Mouse (Mus musculus): ENCODE measurements at regions not wholly inside any gene's neighbourhood (a gene's known extent, or its start where the extent isn't known, plus 50 kb on each side); places are given as distances from the start of the nearest gene placed in this dataset.

DNA sequence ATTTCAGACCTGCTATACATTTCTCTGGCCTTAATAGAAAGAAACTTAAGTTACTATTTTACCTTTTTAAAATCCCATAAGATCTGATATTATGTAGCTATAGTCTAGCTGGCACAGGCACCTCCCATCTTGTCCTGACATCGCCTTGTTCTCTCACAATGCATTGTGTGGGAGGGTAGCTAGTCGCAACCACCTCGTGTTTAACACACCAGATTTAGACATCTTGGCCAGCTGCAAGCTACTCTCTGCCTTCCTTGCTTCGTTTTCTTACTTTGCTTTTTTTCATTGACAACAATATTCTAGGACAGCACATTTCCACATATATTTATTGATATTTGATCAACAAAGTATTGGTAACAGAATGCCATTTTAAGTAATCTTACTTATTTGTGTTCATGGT is 314.4 kb upstream of the Sall1 start:
- WGBS (ENCODE audit: insufficient replicate concordance) = 52% methylated on average over 4 of the region's 4 CpGs
- TF ChIP-seq CTCF (IDR thresholded peaks at IDR 0.05; ENCODE audit: low read depth) = no peak
- TF ChIP-seq EP300 (IDR thresholded peaks at IDR 0.05; ENCODE audit: low read depth) = no peak
- no peak overlapping the region for H3K4me3 ChIP-seq (ENCODE audit: insufficient read depth in 1 of 2, low read depth in 2 of 2, low read length in 2 of 2)
- no peaks in the 10 kb centered on the region for H3K27me3 ChIP-seq (ENCODE audit: control insufficient read depth, insufficient read depth, low read length)
- no peak for DNase-seq (ENCODE audit: low read depth in 3 of 3, low spot score in 3 of 3)
- no peak for ATAC-seq (ENCODE audit: insufficient read depth)
- no peaks in the 10 kb centered on the region for H3K36me3 ChIP-seq (replicated peaks; ENCODE audit: control insufficient read depth, insufficient read depth, low read depth)
- H3K4me2 ChIP-seq (ENCODE audit: low read depth) = no peak overlapping the region
- H3K4me1 ChIP-seq (replicated peaks; ENCODE audit: control insufficient read depth in 2 of 2, insufficient read depth in 2 of 2, low read length in 1 of 2) = no peaks in the 10 kb centered on the region
- no peak overlapping the region for H3K9ac ChIP-seq (replicated peaks)
- H3K9me3 ChIP-seq (ENCODE audit: control insufficient read depth, low read length) = no peaks in the 10 kb centered on the region
- H3K27ac ChIP-seq = no peak overlapping the region

DNA sequence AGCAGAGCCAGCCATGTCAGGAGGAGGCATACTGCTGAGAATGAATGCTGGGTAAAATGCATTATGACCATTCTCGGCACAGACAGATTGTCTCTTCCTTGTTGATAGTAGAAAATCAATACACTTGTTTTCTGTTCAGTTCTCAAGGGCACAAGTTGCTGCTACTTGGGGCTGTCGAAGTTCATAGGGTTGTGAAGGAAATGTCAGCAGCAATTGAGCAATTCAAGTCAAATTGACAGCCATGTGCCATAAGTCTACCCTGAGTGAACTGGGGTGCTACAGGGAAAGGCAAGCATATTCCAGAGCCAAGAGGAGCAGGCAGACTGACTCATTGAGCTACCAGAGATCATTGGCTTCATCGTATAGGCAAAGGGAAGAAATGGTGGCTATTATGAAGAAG is 301.6 kb upstream of the Sall1 start:
- Histone ChIP-seq H3K9me3 (ENCODE audit: control insufficient read depth, low read length) (no peaks in the 10 kb centered on the region), H3K4me3 (ENCODE audit: insufficient read depth in 1 of 2, low read depth in 2 of 2, low read length in 2 of 2) (no peak overlapping the region), H3K27ac (no peak overlapping the region), H3K4me1 (replicated peaks; ENCODE audit: control insufficient read depth in 2 of 2, insufficient read depth in 2 of 2, low read length in 1 of 2) (no peaks in the 10 kb centered on the region), H3K4me2 (ENCODE audit: low read depth) (no peak overlapping the region), H3K36me3 (replicated peaks; ENCODE audit: control insufficient read depth, insufficient read depth, low read depth) (no peaks in the 10 kb centered on the region), H3K9ac (replicated peaks) (no peak overlapping the region), H3K27me3 (ENCODE audit: control insufficient read depth, insufficient read depth, low read length) (no peaks in the 10 kb centered on the region)
- whole genome bisulfite sequencing (ENCODE audit: insufficient replicate concordance) = 58% methylated on average over 3 of the region's 3 CpGs
- DNase-seq (ENCODE audit: low read depth in 3 of 3, low spot score in 3 of 3) (no peak), ATAC-seq (ENCODE audit: insufficient read depth) (no peak)
- TF ChIP-seq CTCF (IDR thresholded peaks at IDR 0.05; ENCODE audit: low read depth) (no peak), EP300 (IDR thresholded peaks at IDR 0.05; ENCODE audit: low read depth) (no peak)

DNA sequence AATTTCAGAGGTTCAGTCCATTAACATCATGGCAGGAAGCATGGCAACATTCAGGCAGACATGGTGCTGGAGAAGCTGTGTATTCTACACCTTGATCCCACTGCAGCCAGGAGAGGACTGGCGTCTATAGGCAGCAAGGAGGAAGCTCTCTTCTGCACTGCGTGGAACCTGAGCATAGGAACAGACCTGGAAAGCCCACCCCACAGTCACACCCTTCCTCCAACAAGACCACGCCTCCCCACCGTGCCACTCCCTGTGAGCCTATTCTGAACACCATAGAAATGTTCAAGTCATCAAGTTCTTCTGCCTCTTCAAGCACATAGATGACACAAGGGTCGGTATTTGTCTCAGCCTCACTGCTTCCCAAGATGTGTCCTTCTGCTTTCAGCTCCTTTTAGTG is 297.7 kb upstream of the Sall1 start:
- no peak for TF ChIP-seq CTCF (IDR thresholded peaks at IDR 0.05; ENCODE audit: low read depth)
- Histone ChIP-seq H3K9me3 (ENCODE audit: control insufficient read depth, low read length) (no peaks in the 10 kb centered on the region), H3K9ac (replicated peaks) (no peak overlapping the region), H3K36me3 (replicated peaks; ENCODE audit: control insufficient read depth, insufficient read depth, low read depth) (no peaks in the 10 kb centered on the region), H3K4me2 (ENCODE audit: low read depth) (no peak overlapping the region), H3K4me1 (replicated peaks; ENCODE audit: control insufficient read depth in 2 of 2, insufficient read depth in 2 of 2, low read length in 1 of 2) (no peaks in the 10 kb centered on the region), H3K27me3 (ENCODE audit: control insufficient read depth, insufficient read depth, low read length) (no peaks in the 10 kb centered on the region), H3K4me3 (ENCODE audit: insufficient read depth in 1 of 2, low read depth in 2 of 2, low read length in 2 of 2) (no peak overlapping the region), H3K27ac (no peak overlapping the region)
- WGBS (ENCODE audit: insufficient replicate concordance) = 55% methylated on average over 5 of the region's 5 CpGs
- DNase-seq (ENCODE audit: low read depth in 3 of 3, low spot score in 3 of 3) (no peak), ATAC-seq (ENCODE audit: insufficient read depth) (no peak)

DNA sequence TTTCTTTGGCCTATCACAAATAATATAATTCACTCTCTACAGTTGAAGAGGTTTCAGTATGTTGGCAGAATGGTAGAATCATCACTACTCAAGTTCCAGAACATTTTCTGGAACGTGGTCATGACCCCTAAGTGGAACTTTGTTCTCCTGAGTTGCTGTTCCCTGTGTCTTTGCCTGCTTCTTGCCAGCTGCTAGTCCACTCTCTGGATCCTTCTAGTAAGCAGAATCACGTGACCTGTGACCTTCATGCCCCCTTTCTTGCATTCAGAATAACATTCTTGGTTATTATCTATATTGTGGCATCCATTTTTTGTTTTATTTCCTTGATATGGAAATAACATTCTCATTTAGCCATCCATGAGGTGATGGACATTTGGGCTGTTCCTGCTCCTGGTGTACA is 291.5 kb upstream of the Sall1 start:
- ATAC-seq (ENCODE audit: insufficient read depth) = no peak

DNA sequence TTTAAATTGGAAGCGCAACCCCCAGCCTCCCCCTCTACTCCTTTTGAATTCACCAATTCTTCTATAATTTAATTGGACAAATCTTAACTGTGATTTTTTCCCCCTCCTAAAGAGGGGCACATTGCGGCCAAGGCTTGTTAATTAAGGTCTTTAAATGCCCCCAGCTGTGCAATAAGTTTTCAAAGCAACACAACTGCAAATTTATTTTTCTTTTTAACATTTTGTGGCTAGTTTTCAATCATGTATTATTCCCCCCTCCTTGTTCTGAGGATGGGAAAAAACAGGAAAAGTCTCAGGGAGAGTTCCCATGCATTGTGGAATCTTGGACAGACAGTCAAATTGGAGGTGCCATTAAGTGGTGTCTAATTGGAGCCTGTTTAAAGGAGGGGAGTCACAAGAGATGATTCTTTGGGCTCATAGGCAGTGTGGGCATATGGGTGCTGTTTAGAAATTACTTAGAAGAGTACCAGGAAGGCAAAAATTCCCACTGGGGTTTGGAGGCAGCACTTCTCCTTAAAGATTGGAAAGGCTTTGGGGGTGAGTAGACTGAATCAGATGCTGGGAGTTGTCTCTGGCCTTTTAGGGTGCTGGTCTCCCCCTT is 281.9 kb upstream of the Sall1 start:
- H3K4me2 ChIP-seq (ENCODE audit: low read depth) = no peak overlapping the region
- no peaks in the 10 kb centered on the region for H3K9me3 ChIP-seq (ENCODE audit: control insufficient read depth, low read length)
- no peaks in the 10 kb centered on the region for H3K36me3 ChIP-seq (replicated peaks; ENCODE audit: control insufficient read depth, insufficient read depth, low read depth)
- H3K9ac ChIP-seq (replicated peaks) = no peak overlapping the region
- WGBS (ENCODE audit: insufficient replicate concordance) = 63% methylated on average over 2 of the region's 2 CpGs
- H3K4me1 ChIP-seq (replicated peaks; ENCODE audit: control insufficient read depth in 2 of 2, insufficient read depth in 2 of 2, low read length in 1 of 2) = no peaks in the 10 kb centered on the region
- H3K27ac ChIP-seq = no peak overlapping the region
- no peak for ATAC-seq (ENCODE audit: insufficient read depth)
- no peak for DNase-seq (ENCODE audit: low read depth in 3 of 3, low spot score in 3 of 3)
- no peak for TF ChIP-seq CTCF (IDR thresholded peaks at IDR 0.05; ENCODE audit: low read depth)
- TF ChIP-seq EP300 (IDR thresholded peaks at IDR 0.05; ENCODE audit: low read depth) = no peak
- no peak overlapping the region for H3K4me3 ChIP-seq (ENCODE audit: insufficient read depth in 1 of 2, low read depth in 2 of 2, low read length in 2 of 2)
- H3K27me3 ChIP-seq (ENCODE audit: control insufficient read depth, insufficient read depth, low read length) = no peaks in the 10 kb centered on the region

More for the DNA sequence above, 291.5 kb upstream of the Sall1 start:
- no peak overlapping the region for H3K4me3 ChIP-seq (ENCODE audit: insufficient read depth in 1 of 2, low read depth in 2 of 2, low read length in 2 of 2)
- H3K9me3 ChIP-seq (ENCODE audit: control insufficient read depth, low read length) = no peaks in the 10 kb centered on the region
- TF ChIP-seq EP300 (IDR thresholded peaks at IDR 0.05; ENCODE audit: low read depth) (no peak), CTCF (IDR thresholded peaks at IDR 0.05; ENCODE audit: low read depth) (no peak)
- no peak for DNase-seq (ENCODE audit: low read depth in 3 of 3, low spot score in 3 of 3)
- H3K4me2 ChIP-seq (ENCODE audit: low read depth) = no peak overlapping the region
- no peaks in the 10 kb centered on the region for H3K4me1 ChIP-seq (replicated peaks; ENCODE audit: control insufficient read depth in 2 of 2, insufficient read depth in 2 of 2, low read length in 1 of 2)
- WGBS (ENCODE audit: insufficient replicate concordance) = 51% methylated on average over 2 of the region's 2 CpGs
- H3K27ac ChIP-seq = no peak overlapping the region
- no peak overlapping the region for H3K9ac ChIP-seq (replicated peaks)
- no peaks in the 10 kb centered on the region for H3K36me3 ChIP-seq (replicated peaks; ENCODE audit: control insufficient read depth, insufficient read depth, low read depth)
- H3K27me3 ChIP-seq (ENCODE audit: control insufficient read depth, insufficient read depth, low read length) = no peaks in the 10 kb centered on the region
